Mouse (Mus musculus) heart, adult 9 months (tissue): ENCODE results near the gene Sgo1.
"Not testable (repeated sequence)": the region's sequence is repeated elsewhere in the genome, so short reads cannot be mapped to it uniquely, and the experiment has no call there.

ENCODE experiments used
- DNase-seq, 2 experiments: peaks; one replicate each; pipeline ENCODE4 v3.0.0; 2022; ENCODE audit warnings: low spot score in 2 of 2

The Sgo1 gene

GRCm38 (mm10) chr17:53688877-53689802 is at the start of gene Sgo1:
Gene Sgo1, minus strand, starts transcription at chr17:53689333.
- DNase-seq = peak; percentile 97

GRCm38 (mm10) chr17:53718916-53719315 is 29.8 kb upstream of the Sgo1 start:
- DNase-seq = not testable (repeated sequence)

- no peak for DNase-seq
These were observed 29.3 kb upstream of the Sgo1 start for GRCm38 (mm10) chr17:53718474-53718873.

- DNase-seq = not testable (repeated sequence)
These were observed 26.0 kb upstream of the Sgo1 start for GRCm38 (mm10) chr17:53715161-53715560.

- no peak for DNase-seq
These were observed 25.3 kb upstream of the Sgo1 start for GRCm38 (mm10) chr17:53714453-53714852.

GRCm38 (mm10) chr17:53697521-53697920 is 8.4 kb upstream of the Sgo1 start:
- not testable (repeated sequence) for DNase-seq

GRCm38 (mm10) chr17:53694039-53694438 is 4.9 kb upstream of the Sgo1 start:
- DNase-seq = peak in 1 of 2 experiments; percentile 60

GRCm38 (mm10) chr17:53689946-53690345 is 813 bp upstream of the Sgo1 start:
- no peak for DNase-seq

- DNase-seq = no peak
These were observed 812 bp downstream of the Sgo1 start for GRCm38 (mm10) chr17:53688321-53688720.

- no peak for DNase-seq
These were observed 10.4 kb downstream of the Sgo1 start for GRCm38 (mm10) chr17:53678716-53679115.

GRCm38 (mm10) chr17:53670453-53670852 is 18.7 kb downstream of the Sgo1 start:
- no peak for DNase-seq

GRCm38 (mm10) chr17:53664703-53665382 is 24.3 kb downstream of the Sgo1 start:
- no peak for DNase-seq

GRCm38 (mm10) chr17:53664267-53664666 is 24.9 kb downstream of the Sgo1 start:
- DNase-seq = no peak

- DNase-seq = no peak
These were observed 27.9 kb downstream of the Sgo1 start for GRCm38 (mm10) chr17:53661056-53661840.

GRCm38 (mm10) chr17:53659738-53660137 is 29.4 kb downstream of the Sgo1 start:
- no peak for DNase-seq

- DNase-seq = no peak
These were observed 29.9 kb downstream of the Sgo1 start for GRCm38 (mm10) chr17:53659230-53659629.

- DNase-seq = no peak
These were observed 30.5 kb downstream of the Sgo1 start for GRCm38 (mm10) chr17:53658668-53659067.

- DNase-seq = not testable (repeated sequence)
These were observed 31.7 kb downstream of the Sgo1 start for GRCm38 (mm10) chr17:53657391-53657790.

GRCm38 (mm10) chr17:53656369-53656860 is 32.7 kb downstream of the Sgo1 start:
- no peak for DNase-seq

GRCm38 (mm10) chr17:53655959-53656358 is 33.2 kb downstream of the Sgo1 start:
- DNase-seq = no peak

- peak; percentile 38 to 41 for DNase-seq
These were observed 34.1 kb downstream of the Sgo1 start for GRCm38 (mm10) chr17:53655081-53655480.

GRCm38 (mm10) chr17:53654596-53654995 is 34.5 kb downstream of the Sgo1 start:
- DNase-seq = no peak
